Mouse (Mus musculus) R1 (cell line): Measurements from ENCODE around the gene Pcyt2.

Source experiments
- DNase-seq: peaks from one replicate; pipeline ENCODE4 v3.0.0-alpha.2; 2018; ENCODE audit warnings: low read depth, low spot score

Gene Pcyt2

GRCm38 (mm10) chr11:120617519-120618112, at the start of gene Pcyt2:
Gene Pcyt2, minus strand, starts transcription at chr11:120617936.
- DNase-seq: peak; percentile 95

GRCm38 (mm10) chr11:120666617-120667016, 48.9 kb upstream of the Pcyt2 start:
- peak; percentile 67 for DNase-seq

GRCm38 (mm10) chr11:120665406-120665805, 47.7 kb upstream of the Pcyt2 start:
- DNase-seq: no peak

GRCm38 (mm10) chr11:120663714-120664113, 46.0 kb upstream of the Pcyt2 start:
- DNase-seq: peak; percentile 100

GRCm38 (mm10) chr11:120662759-120663158, 45.0 kb upstream of the Pcyt2 start:
- DNase-seq: peak; percentile 59

GRCm38 (mm10) chr11:120661076-120661460, 43.3 kb upstream of the Pcyt2 start, which contains the start of gene Notum:
Gene Notum, minus strand, starts transcription at chr11:120661175.
- DNase-seq: peak; percentile 60

GRCm38 (mm10) chr11:120660301-120661075, 42.8 kb upstream of the Pcyt2 start:
- peak; percentile 71 for DNase-seq

GRCm38 (mm10) chr11:120659509-120660300, 42.0 kb upstream of the Pcyt2 start:
- DNase-seq: peak; percentile 40

GRCm38 (mm10) chr11:120658876-120659410, 41.2 kb upstream of the Pcyt2 start:
- peak; percentile 93 for DNase-seq

GRCm38 (mm10) chr11:120657301-120657700, 39.6 kb upstream of the Pcyt2 start:
- no peak for DNase-seq

- no peak for DNase-seq
Observed at GRCm38 (mm10) chr11:120654741-120655140, 37.0 kb upstream of the Pcyt2 start.

GRCm38 (mm10) chr11:120651872-120652271, 34.1 kb upstream of the Pcyt2 start:
- DNase-seq: peak; percentile 86

- peak; percentile 89 for DNase-seq
Observed at GRCm38 (mm10) chr11:120648001-120648476, 30.3 kb upstream of the Pcyt2 start, which contains the start of gene Myadml2. Gene Myadml2, minus strand, starts transcription at chr11:120648158.

GRCm38 (mm10) chr11:120647047-120647830, 29.5 kb upstream of the Pcyt2 start:
- no peak for DNase-seq

- peak; percentile 97 for DNase-seq
Observed at GRCm38 (mm10) chr11:120643601-120643987, 25.9 kb upstream of the Pcyt2 start, which contains the start of gene Pycr1. Gene Pycr1, minus strand, starts transcription at chr11:120643769.

- DNase-seq: no peak
Observed at GRCm38 (mm10) chr11:120642939-120643600, 25.3 kb upstream of the Pcyt2 start.

GRCm38 (mm10) chr11:120641869-120642268, 24.1 kb upstream of the Pcyt2 start:
- no peak for DNase-seq

- no peak for DNase-seq
Observed at GRCm38 (mm10) chr11:120641255-120641654, 23.5 kb upstream of the Pcyt2 start.

GRCm38 (mm10) chr11:120634810-120635209, 17.1 kb upstream of the Pcyt2 start:
- peak; percentile 66 for DNase-seq
